Mouse (Mus musculus): ENCODE measurements at regions not wholly inside any gene's neighbourhood (a gene's known extent, or its start where the extent isn't known, plus 50 kb on each side); places are given as distances from the start of the nearest gene placed in this dataset.

- no peak for ATAC-seq
- H3K27me3 ChIP-seq: no peaks in the 10 kb centered on the region
- CTCF ChIA-PET: no interaction called here
- no peak for TF ChIP-seq CTCF (IDR thresholded peaks at IDR 0.05)
- in situ Hi-C loops (cut with MboI; ENCODE audit: low pct_unique_long_range_greater_than_20kb): no loop called here
- DNase-seq (ENCODE audit: low read depth, low spot score): no peak
- POLR2A ChIA-PET: interaction anchor here (0.7 kb wide), 1 partner anchor 212 kb away, joined by 3 read pairs; no protein-coding TSS in a partner anchor
Measured at GRCm38 (mm10) chr13:47862896-47863295, 398.1 kb upstream of the Id4 start.

DNA sequence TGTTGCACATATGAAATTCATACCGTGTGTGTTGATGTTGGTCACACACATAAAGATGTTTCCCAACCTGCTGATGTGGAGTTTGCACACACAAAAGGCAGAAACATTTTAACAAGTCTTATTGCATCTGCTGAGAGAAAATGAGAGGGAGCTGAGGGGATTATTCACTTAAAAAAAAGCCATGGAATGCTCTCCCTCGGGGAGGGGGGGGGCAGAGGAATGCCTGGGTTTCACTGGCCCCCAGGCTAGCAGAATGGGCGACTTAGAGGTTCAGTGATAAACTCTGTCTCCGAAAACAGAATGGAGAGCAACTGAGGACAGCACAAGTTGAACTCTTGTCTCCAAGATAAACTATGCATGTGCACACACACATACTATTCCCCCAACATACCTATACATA is 392.4 kb upstream of the Id4 start:
- no peak for DNase-seq (ENCODE audit: low read depth, low spot score)
- ChIA-PET CTCF (no interaction called here), POLR2A (interaction anchor here (0.6 kb wide), 1 partner anchor 288 kb away, joined by 8 read pairs; no protein-coding TSS in a partner anchor)
- no peak for TF ChIP-seq CTCF (IDR thresholded peaks at IDR 0.05)
- in situ Hi-C loops (cut with MboI; ENCODE audit: low pct_unique_long_range_greater_than_20kb): no loop called here
- no peak for ATAC-seq
- H3K27me3 ChIP-seq: no peaks in the 10 kb centered on the region

DNA sequence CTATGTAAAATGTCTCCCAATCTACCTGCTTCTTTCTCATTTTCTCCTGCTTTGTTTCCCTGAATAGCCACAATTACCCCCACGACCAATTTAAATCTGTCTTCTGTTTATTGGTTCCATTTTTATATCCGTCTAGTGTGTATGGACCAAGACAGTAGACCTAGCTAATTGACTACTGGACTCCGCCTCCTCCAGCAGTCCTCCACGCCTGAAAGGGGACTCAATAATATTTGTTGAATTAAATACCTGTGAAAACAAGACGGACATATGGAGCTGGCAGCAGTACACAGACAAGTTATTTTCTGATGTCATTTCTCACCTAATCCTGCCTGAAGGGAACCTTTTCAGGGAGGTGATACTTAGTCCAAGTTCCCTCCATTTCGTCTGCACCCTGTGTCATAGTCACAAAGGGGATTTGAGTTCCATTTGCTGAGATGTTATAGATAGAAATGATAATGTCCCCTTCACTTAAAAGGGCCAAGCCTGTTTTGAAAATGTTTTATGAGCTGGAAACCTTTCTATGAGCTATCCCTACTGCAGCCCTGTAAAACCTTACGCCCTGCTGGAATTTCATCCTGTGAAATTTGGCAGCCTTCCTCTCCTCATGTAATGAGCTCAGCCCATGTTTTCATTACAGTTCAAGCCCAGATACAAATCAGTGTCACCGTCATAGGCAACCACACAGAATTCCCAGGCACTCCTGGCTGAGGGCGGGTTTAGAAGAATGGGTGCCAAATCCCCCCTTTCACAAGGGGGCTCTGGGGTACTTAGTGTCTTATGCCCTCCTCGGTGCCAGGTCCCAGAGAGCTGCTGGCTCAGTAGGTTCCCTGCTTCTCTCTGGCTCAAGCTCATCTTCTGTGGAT is 391.1 kb upstream of the Id4 start:
- no peaks in the 10 kb centered on the region for H3K27me3 ChIP-seq
- CTCF ChIA-PET: interaction anchor here (0.7 kb wide), 1 partner anchor 440 kb away, joined by 3 read pairs; no protein-coding TSS in a partner anchor
- no peak for TF ChIP-seq CTCF (IDR thresholded peaks at IDR 0.05)
- ATAC-seq (no peak), DNase-seq (ENCODE audit: low read depth, low spot score) (no peak)
- POLR2A ChIA-PET: no interaction called here
- in situ Hi-C loops (cut with MboI; ENCODE audit: low pct_unique_long_range_greater_than_20kb): no loop called here

- DNase-seq (ENCODE audit: low read depth, low spot score): no peak
- ChIA-PET CTCF (no interaction called here), POLR2A (no interaction called here)
- ATAC-seq: no peak
- in situ Hi-C loops (cut with MboI; ENCODE audit: low pct_unique_long_range_greater_than_20kb): no loop called here
- TF ChIP-seq CTCF (IDR thresholded peaks at IDR 0.05): no peak
- H3K27me3 ChIP-seq: no peaks in the 10 kb centered on the region
Measured at GRCm38 (mm10) chr13:47872645-47873044, 388.4 kb upstream of the Id4 start.

DNA sequence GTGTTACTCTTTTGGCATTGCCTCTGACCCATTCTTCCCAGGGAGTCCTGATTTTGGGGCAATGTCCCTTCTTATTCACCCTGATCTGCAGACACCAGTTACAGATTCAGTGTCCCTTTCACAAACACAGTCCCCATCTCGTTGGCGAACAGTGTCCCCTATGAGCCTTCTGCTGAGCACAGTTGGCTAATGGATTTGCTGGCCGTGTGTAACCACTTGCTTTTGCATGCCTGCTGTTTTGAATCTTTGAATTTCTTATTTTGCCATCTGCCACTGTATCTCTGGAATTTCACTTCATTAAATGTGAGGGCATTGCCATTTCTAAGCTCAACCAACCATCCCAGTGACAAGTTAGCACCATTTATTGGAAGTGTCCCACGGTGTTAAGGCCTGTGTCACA is 368.5 kb upstream of the Id4 start:
- in situ Hi-C loops (cut with MboI; ENCODE audit: low pct_unique_long_range_greater_than_20kb): no loop called here
- no peak for TF ChIP-seq CTCF (IDR thresholded peaks at IDR 0.05)
- no peak for ATAC-seq
- ChIA-PET CTCF (no interaction called here), POLR2A (no interaction called here)
- H3K27me3 ChIP-seq: no peaks in the 10 kb centered on the region
- no peak for DNase-seq (ENCODE audit: low read depth, low spot score)

- ChIA-PET CTCF (interaction anchor here (0.7 kb wide), 1 partner anchor 18 kb away, joined by 3 read pairs; no protein-coding TSS in a partner anchor), POLR2A (no interaction called here)
- no peak for DNase-seq (ENCODE audit: low read depth, low spot score)
- peaks cover 4% of the 10 kb centered on the region for H3K27me3 ChIP-seq
- peak; percentile 74 for ATAC-seq
- TF ChIP-seq CTCF (IDR thresholded peaks at IDR 0.05): no peak
- in situ Hi-C loops (cut with MboI; ENCODE audit: low pct_unique_long_range_greater_than_20kb): no loop called here
Measured at GRCm38 (mm10) chr13:47894331-47894730, 366.7 kb upstream of the Id4 start.

- in situ Hi-C loops (cut with MboI; ENCODE audit: low pct_unique_long_range_greater_than_20kb): no loop called here
- DNase-seq (ENCODE audit: low read depth, low spot score): no peak
- POLR2A ChIA-PET: no interaction called here
- CTCF ChIA-PET: interaction anchor here (0.7 kb wide), 1 partner anchor 17 kb away, joined by 3 read pairs; no protein-coding TSS in a partner anchor
- ATAC-seq: no peak
- no peak for TF ChIP-seq CTCF (IDR thresholded peaks at IDR 0.05)
- peaks cover 4% of the 10 kb centered on the region for H3K27me3 ChIP-seq
Measured at GRCm38 (mm10) chr13:47895256-47895655, 365.8 kb upstream of the Id4 start.

DNA sequence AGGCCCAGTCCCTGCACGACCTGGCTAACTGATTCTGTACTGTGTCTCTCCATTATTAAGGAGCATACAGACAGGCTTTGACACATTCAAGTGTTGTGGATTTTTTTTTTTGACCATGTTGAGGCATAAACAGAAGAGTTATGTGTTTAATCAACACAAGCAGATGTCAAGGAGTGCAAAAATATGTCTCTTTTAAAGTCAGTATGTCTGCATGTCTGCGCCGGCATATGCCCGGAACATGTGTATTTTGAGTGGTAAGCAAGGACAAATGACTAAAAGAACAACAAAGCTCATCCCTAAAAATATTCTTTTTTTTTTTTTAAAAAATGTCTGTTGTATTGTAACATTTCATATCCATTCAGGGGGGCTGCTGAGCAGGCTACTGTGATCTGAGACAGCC is 364.4 kb upstream of the Id4 start:
- CTCF ChIA-PET: no interaction called here

GRCm38 (mm10) chr13:47909851-47910530 is 351.0 kb upstream of the Id4 start:
- no peaks in the 10 kb centered on the region for H3K27me3 ChIP-seq
- ChIA-PET POLR2A (no interaction called here), CTCF (no interaction called here)
- DNase-seq (ENCODE audit: low read depth, low spot score) (no peak), ATAC-seq (no peak)
- in situ Hi-C loops (cut with MboI; ENCODE audit: low pct_unique_long_range_greater_than_20kb): no loop called here
- no peak for TF ChIP-seq CTCF (IDR thresholded peaks at IDR 0.05)

More for the DNA sequence above, 364.4 kb upstream of the Id4 start:
- POLR2A ChIA-PET: no interaction called here
- DNase-seq (ENCODE audit: low read depth, low spot score) (no peak), ATAC-seq (no peak)
- peaks cover 4% of the 10 kb centered on the region for H3K27me3 ChIP-seq
- in situ Hi-C loops (cut with MboI; ENCODE audit: low pct_unique_long_range_greater_than_20kb): no loop called here
- no peak for TF ChIP-seq CTCF (IDR thresholded peaks at IDR 0.05)

DNA sequence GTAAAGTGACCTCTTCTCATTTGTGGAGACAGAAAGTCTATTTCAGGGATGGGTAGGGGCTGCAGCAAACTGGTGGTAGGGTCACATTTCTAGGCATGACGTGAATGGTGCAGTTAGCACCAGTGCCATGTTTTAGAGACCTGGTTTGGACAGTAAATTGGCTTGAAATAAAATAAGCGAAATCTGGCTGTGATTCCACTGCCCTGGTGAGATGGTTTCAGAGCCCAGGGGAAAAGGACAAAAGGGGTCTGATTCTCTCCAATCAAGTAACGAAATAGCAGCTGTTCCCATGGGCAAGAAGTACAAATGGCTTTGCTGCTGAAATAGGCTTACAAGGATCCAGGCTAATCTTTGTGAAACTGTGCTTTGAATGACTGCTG is 350.5 kb upstream of the Id4 start:
- TF ChIP-seq CTCF (IDR thresholded peaks at IDR 0.05): no peak
- ChIA-PET POLR2A (no interaction called here), CTCF (no interaction called here)
- DNase-seq (ENCODE audit: low read depth, low spot score) (no peak), ATAC-seq (no peak)
- in situ Hi-C loops (cut with MboI; ENCODE audit: low pct_unique_long_range_greater_than_20kb): no loop called here
- H3K27me3 ChIP-seq: no peaks in the 10 kb centered on the region

DNA sequence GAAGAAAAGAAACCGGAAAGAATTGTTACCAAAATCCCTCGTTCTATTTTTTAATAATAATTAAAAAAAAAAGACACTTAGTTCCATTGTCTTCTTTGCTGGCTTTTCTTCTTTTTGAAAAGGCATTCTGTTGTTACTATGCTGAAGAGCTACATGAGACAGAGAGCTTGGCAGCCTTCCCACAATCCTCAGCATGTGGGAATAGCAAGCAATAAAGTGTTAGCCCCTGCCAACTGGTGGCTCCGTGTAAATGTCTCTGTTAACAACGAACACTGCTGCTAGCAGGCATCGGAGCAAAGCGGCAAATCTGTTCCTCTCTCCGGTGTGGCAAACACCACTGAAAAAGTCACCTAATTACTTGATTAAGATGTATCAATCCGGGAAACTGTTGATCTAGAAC is 344.6 kb upstream of the Id4 start:
- peaks cover 7% of the 10 kb centered on the region for H3K27me3 ChIP-seq
- POLR2A ChIA-PET: interaction anchor here (0.7 kb wide), 1 partner anchor 31 kb away, joined by 4 read pairs; no protein-coding TSS in a partner anchor
- in situ Hi-C loops (cut with MboI; ENCODE audit: low pct_unique_long_range_greater_than_20kb): no loop called here
- ATAC-seq: no peak
- no peak for TF ChIP-seq CTCF (IDR thresholded peaks at IDR 0.05)
- CTCF ChIA-PET: no interaction called here
- no peak for DNase-seq (ENCODE audit: low read depth, low spot score)
